Mouse (Mus musculus) neural tube, embryonic 13.5 days (tissue): ENCODE measurements at regions not wholly inside any gene's neighbourhood (a gene's known extent, or its start where the extent isn't known, plus 50 kb on each side); places are given as distances from the start of the nearest gene placed in this dataset.

Experiments used
- ATAC-seq: fragments of 200-750 bp; cut with Nextera tagmentation; 2 replicates; pipeline ENCODE4 v1.8.0; 2017; ENCODE audit warnings: low read depth, mild to moderate bottlenecking, moderate TSS enrichment, moderate library complexity
- H3K27ac ChIP-seq: fragments of 300-500 bp; sonication (generic); replicated peaks from 2 replicates; pipeline ENCODE4 v1.5.1; 2015; ENCODE audit warnings: moderate library complexity, mild to moderate bottlenecking, inconsistent platforms
- H3K27me3 ChIP-seq: fragments of 300-500 bp; sonication (generic); 2 replicates; pipeline ENCODE4 v1.6.1; 2015; ENCODE audit warnings: mild to moderate bottlenecking, inconsistent platforms
- H3K36me3 ChIP-seq: fragments of 300-500 bp; sonication (generic); 2 replicates; pipeline ENCODE4 v1.6.1; 2015; ENCODE audit warnings: mild to moderate bottlenecking, inconsistent platforms
- H3K4me1 ChIP-seq: fragments of 300-500 bp; sonication (generic); replicated peaks from 2 replicates; pipeline ENCODE4 v1.6.1; 2015; ENCODE audit warnings: inconsistent platforms
- H3K4me2 ChIP-seq: fragments of 300-500 bp; sonication (generic); 2 replicates; pipeline ENCODE4 v1.6.1; 2015; ENCODE audit warnings: inconsistent platforms, mild to moderate bottlenecking, moderate library complexity
- H3K4me3 ChIP-seq: fragments of 300-500 bp; sonication (generic); 2 replicates; pipeline ENCODE4 v1.5.1; 2015; ENCODE audit warnings: mild to moderate bottlenecking, inconsistent platforms
- H3K9ac ChIP-seq: fragments of 300-500 bp; sonication (generic); 2 replicates; pipeline ENCODE4 v1.6.1; 2015; ENCODE audit warnings: moderate library complexity, mild to moderate bottlenecking, inconsistent platforms
- H3K9me3 ChIP-seq: fragments of 300-500 bp; sonication (generic); 2 replicates; pipeline ENCODE4 v1.6.1; 2016; ENCODE audit warnings: inconsistent platforms
- WGBS: fragments of 180-500 bp; shearing (Covaris S2); methylation state at CpG from one replicate; pipeline ENCODE4 v1.1.7; 2015; 5-methylcytosine and 5-hydroxymethylcytosine counted together

- H3K4me1 ChIP-seq, result no peaks in the 10 kb centered on the region
- ATAC-seq, result no peak
- no peaks in the 10 kb centered on the region for H3K27me3 ChIP-seq
- no peaks in the 10 kb centered on the region for H3K36me3 ChIP-seq
- H3K4me2 ChIP-seq, result no peak overlapping the region
- no peak overlapping the region for H3K9ac ChIP-seq
- no peak overlapping the region for H3K27ac ChIP-seq
- no peak overlapping the region for H3K4me3 ChIP-seq
- H3K9me3 ChIP-seq, result no peaks in the 10 kb centered on the region
- 56% methylated on average over 4 of the region's 4 CpGs for WGBS
Observed at GRCm38 (mm10) chr3:143750128-143750527, 454.9 kb downstream of the Lmo4 start.

- H3K4me2 ChIP-seq, result no peak overlapping the region
- no peak for ATAC-seq
- H3K27me3 ChIP-seq, result no peaks in the 10 kb centered on the region
- no peaks in the 10 kb centered on the region for H3K4me1 ChIP-seq
- no peak overlapping the region for H3K4me3 ChIP-seq
- no peak overlapping the region for H3K27ac ChIP-seq
- whole genome bisulfite sequencing, result 75% methylated on average over 7 of the region's 7 CpGs
- no peak overlapping the region for H3K9ac ChIP-seq
- no peaks in the 10 kb centered on the region for H3K9me3 ChIP-seq
- H3K36me3 ChIP-seq, result no peaks in the 10 kb centered on the region
Observed at GRCm38 (mm10) chr3:143743649-143744048, 461.4 kb downstream of the Lmo4 start.

GRCm38 (mm10) chr3:143742786-143743571 is 462.0 kb downstream of the Lmo4 start:
- no peaks in the 10 kb centered on the region for H3K27me3 ChIP-seq
- ATAC-seq, result no peak
- H3K4me3 ChIP-seq, result no peak overlapping the region
- H3K4me1 ChIP-seq, result no peaks in the 10 kb centered on the region
- H3K4me2 ChIP-seq, result no peak overlapping the region
- no peak overlapping the region for H3K27ac ChIP-seq
- H3K9ac ChIP-seq, result no peak overlapping the region
- no peaks in the 10 kb centered on the region for H3K36me3 ChIP-seq
- 77% methylated on average over 17 of the region's 17 CpGs for WGBS
- H3K9me3 ChIP-seq, result no peaks in the 10 kb centered on the region

- no peaks in the 10 kb centered on the region for H3K27me3 ChIP-seq
- H3K27ac ChIP-seq, result no peak overlapping the region
- H3K9me3 ChIP-seq, result no peaks in the 10 kb centered on the region
- H3K36me3 ChIP-seq, result no peaks in the 10 kb centered on the region
- WGBS, result 53% methylated on average over 3 of the region's 3 CpGs
- no peak for ATAC-seq
- H3K9ac ChIP-seq, result no peak overlapping the region
- H3K4me2 ChIP-seq, result no peak overlapping the region
- no peaks in the 10 kb centered on the region for H3K4me1 ChIP-seq
- H3K4me3 ChIP-seq, result no peak overlapping the region
Observed at GRCm38 (mm10) chr3:143738676-143739075, 466.3 kb downstream of the Lmo4 start.

- WGBS, result 69% methylated on average over 6 of the region's 6 CpGs
- no peaks in the 10 kb centered on the region for H3K4me1 ChIP-seq
- no peak overlapping the region for H3K9ac ChIP-seq
- no peak overlapping the region for H3K4me2 ChIP-seq
- no peaks in the 10 kb centered on the region for H3K36me3 ChIP-seq
- no peak overlapping the region for H3K27ac ChIP-seq
- H3K27me3 ChIP-seq, result no peaks in the 10 kb centered on the region
- no peak overlapping the region for H3K4me3 ChIP-seq
- H3K9me3 ChIP-seq, result no peaks in the 10 kb centered on the region
- no peak for ATAC-seq
Observed at GRCm38 (mm10) chr3:143737844-143738243, 467.2 kb downstream of the Lmo4 start.

- ATAC-seq, result no peak
- H3K4me2 ChIP-seq, result no peak overlapping the region
- H3K4me1 ChIP-seq, result no peaks in the 10 kb centered on the region
- H3K27me3 ChIP-seq, result no peaks in the 10 kb centered on the region
- no peak overlapping the region for H3K4me3 ChIP-seq
- H3K9ac ChIP-seq, result no peak overlapping the region
- no peak overlapping the region for H3K27ac ChIP-seq
- no peaks in the 10 kb centered on the region for H3K9me3 ChIP-seq
- no peaks in the 10 kb centered on the region for H3K36me3 ChIP-seq
- 85% methylated on average over 6 of the region's 6 CpGs for WGBS
Observed at GRCm38 (mm10) chr3:143736651-143737398, 468.2 kb downstream of the Lmo4 start.

GRCm38 (mm10) chr3:143734791-143735190 is 470.2 kb downstream of the Lmo4 start:
- Histone ChIP-seq H3K36me3 (no peaks in the 10 kb centered on the region), H3K4me1 (no peaks in the 10 kb centered on the region), H3K27me3 (no peaks in the 10 kb centered on the region), H3K4me2 (no peak overlapping the region), H3K4me3 (no peak overlapping the region), H3K9me3 (no peaks in the 10 kb centered on the region), H3K9ac (no peak overlapping the region), H3K27ac (no peak overlapping the region)
- WGBS, result 87% methylated on average over 2 of the region's 2 CpGs
- ATAC-seq, result no peak

GRCm38 (mm10) chr3:143732966-143733725 is 471.9 kb downstream of the Lmo4 start:
- Histone ChIP-seq H3K4me1 (no peaks in the 10 kb centered on the region), H3K27ac (no peak overlapping the region), H3K4me3 (no peak overlapping the region), H3K27me3 (no peaks in the 10 kb centered on the region), H3K36me3 (no peaks in the 10 kb centered on the region), H3K9ac (no peak overlapping the region), H3K9me3 (no peaks in the 10 kb centered on the region), H3K4me2 (no peak overlapping the region)
- no peak for ATAC-seq
- 76% methylated on average over 8 of the region's 8 CpGs for WGBS

- H3K4me3 ChIP-seq, result no peak overlapping the region
- WGBS, result 44% methylated on average over 8 of the region's 8 CpGs
- no peak overlapping the region for H3K4me2 ChIP-seq
Observed at GRCm38 (mm10) chr3:143729473-143730076, 475.4 kb downstream of the Lmo4 start.

GRCm38 (mm10) chr3:143722571-143722970 is 482.4 kb downstream of the Lmo4 start:
- Histone ChIP-seq H3K4me3 (no peak overlapping the region), H3K36me3 (no peaks in the 10 kb centered on the region), H3K27me3 (no peaks in the 10 kb centered on the region), H3K4me2 (no peak overlapping the region), H3K4me1 (no peaks in the 10 kb centered on the region), H3K9me3 (no peaks in the 10 kb centered on the region), H3K9ac (no peak overlapping the region), H3K27ac (no peak overlapping the region)
- no peak for ATAC-seq
- WGBS, result 86% methylated on average over 2 of the region's 2 CpGs

More at GRCm38 (mm10) chr3:143729473-143730076, 475.4 kb downstream of the Lmo4 start:
- no peak for ATAC-seq
- H3K27ac ChIP-seq, result no peak overlapping the region
- no peak overlapping the region for H3K9ac ChIP-seq
- H3K4me1 ChIP-seq, result no peaks in the 10 kb centered on the region
- no peaks in the 10 kb centered on the region for H3K27me3 ChIP-seq
- no peaks in the 10 kb centered on the region for H3K36me3 ChIP-seq
- no peaks in the 10 kb centered on the region for H3K9me3 ChIP-seq

GRCm38 (mm10) chr3:143722082-143722481 is 482.9 kb downstream of the Lmo4 start:
- Histone ChIP-seq H3K4me1 (no peaks in the 10 kb centered on the region), H3K9ac (no peak overlapping the region), H3K4me2 (no peak overlapping the region), H3K9me3 (no peaks in the 10 kb centered on the region), H3K27ac (no peak overlapping the region), H3K27me3 (no peaks in the 10 kb centered on the region), H3K4me3 (no peak overlapping the region), H3K36me3 (no peaks in the 10 kb centered on the region)
- WGBS, result 92% methylated on average over 3 of the region's 3 CpGs
- no peak for ATAC-seq

- H3K4me1 ChIP-seq, result no peaks in the 10 kb centered on the region
- WGBS, result 88% methylated on average over 2 of the region's 2 CpGs
- no peaks in the 10 kb centered on the region for H3K36me3 ChIP-seq
- no peaks in the 10 kb centered on the region for H3K9me3 ChIP-seq
- H3K4me3 ChIP-seq, result no peak overlapping the region
- H3K27me3 ChIP-seq, result no peaks in the 10 kb centered on the region
- no peak overlapping the region for H3K4me2 ChIP-seq
- no peak overlapping the region for H3K9ac ChIP-seq
- no peak for ATAC-seq
- H3K27ac ChIP-seq, result no peak overlapping the region
Observed at GRCm38 (mm10) chr3:143713183-143713582, 491.8 kb downstream of the Lmo4 start.
